Mouse (Mus musculus) limb, embryonic 11.5 days (tissue): Measurements from ENCODE around the gene Rybp. TPM values are rescaled to one million over a fixed set of nuclear protein-coding genes. Genes with fewer than 3 reads are reported as not detected.

Experiments
- ATAC-seq: fragments of 200-750 bp; cut with Nextera tagmentation; 2 replicates; pipeline ENCODE4 v1.8.0; 2017; ENCODE audit warnings: low read depth; ENCODE audit not compliant: insufficient number of reproducible peaks, low FRiP score, low TSS enrichment
- DNase-seq: peaks from one replicate; pipeline ENCODE4 v3.0.0-alpha.2; 2015; ENCODE audit warnings: low spot score
- H3K27ac ChIP-seq: fragments of 300-500 bp; sonication (generic); replicated peaks from 2 replicates; pipeline ENCODE4 v1.5.1; 2014; ENCODE audit warnings: low read depth, mild to moderate bottlenecking, low read length
- H3K27me3 ChIP-seq: fragments of 300-500 bp; sonication (generic); 2 replicates; pipeline ENCODE4 v1.6.1; 2014; ENCODE audit warnings: mild to moderate bottlenecking, low read length, mixed read lengths; ENCODE audit not compliant: control insufficient read depth, insufficient read depth
- H3K36me3 ChIP-seq: fragments of 300-500 bp; sonication (generic); 2 replicates; pipeline ENCODE4 v1.6.1; 2014; ENCODE audit warnings: mild to moderate bottlenecking, low read length, moderate library complexity, mixed read lengths; ENCODE audit not compliant: control insufficient read depth, insufficient read depth
- H3K4me1 ChIP-seq: fragments of 300-500 bp; sonication (generic); 2 replicates; pipeline ENCODE4 v1.6.1; 2014; ENCODE audit warnings: low read length, mixed read lengths; ENCODE audit not compliant: control insufficient read depth, insufficient read depth
- H3K4me2 ChIP-seq: fragments of 300-500 bp; sonication (generic); 2 replicates; pipeline ENCODE4 v1.6.1; 2014; ENCODE audit warnings: low read depth, mild to moderate bottlenecking, moderate library complexity; ENCODE audit not compliant: severe bottlenecking
- H3K4me3 ChIP-seq: fragments of 300-500 bp; sonication (generic); 2 replicates; pipeline ENCODE4 v1.5.1; 2014; ENCODE audit warnings: low read depth, low read length
- H3K9ac ChIP-seq: fragments of 300-500 bp; sonication (generic); 2 replicates; pipeline ENCODE4 v1.6.1; 2014; ENCODE audit warnings: mild to moderate bottlenecking, low read length
- H3K9me3 ChIP-seq: fragments of 300-500 bp; sonication (generic); 2 replicates; pipeline ENCODE4 v1.6.1; 2016; ENCODE audit warnings: low read length; ENCODE audit not compliant: control insufficient read depth
- WGBS: fragments of 180-500 bp; shearing (Covaris S2); extraction: QIAGEN DNeasy Blood & Tissue Kit; methylation state at CpG from one replicate; pipeline ENCODE4 v1.1.7; 2014; 5-methylcytosine and 5-hydroxymethylcytosine counted together
- polyA plus RNA-seq: library from polyadenylated mRNA; unstranded; fragments of >200 nt; fragmentation: Nextera tagmentation; extraction: Ambion mirVana; gene quantifications from 2 replicates; pipeline ENCODE4 v1.2.1, GENCODE M21; 2014

The Rybp gene
- polyA plus RNA-seq, 1 experiment from 2014 or later = 16.0 TPM

DNA sequence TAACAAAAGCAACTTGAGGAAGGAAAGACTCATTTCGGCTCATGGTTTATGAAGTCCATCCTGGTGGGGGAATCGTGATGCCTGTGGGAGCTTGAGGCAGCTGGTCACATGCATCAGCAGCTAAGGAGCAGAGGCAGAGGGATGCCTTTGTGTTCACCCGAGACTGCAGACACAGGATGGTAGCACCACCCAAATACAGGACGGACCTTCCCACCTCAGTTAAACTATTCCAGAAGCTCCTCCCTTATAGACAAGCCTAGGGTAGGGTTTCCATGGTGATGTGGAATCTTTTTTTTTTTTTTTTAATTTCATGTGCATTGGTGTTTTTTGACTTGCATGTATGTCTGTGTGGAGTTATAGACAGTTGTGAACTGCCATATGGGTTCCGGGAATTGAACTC lies 64.4 kb downstream of the Rybp start:
- no peaks in the 10 kb centered on the region for H3K36me3 ChIP-seq
- no peaks in the 10 kb centered on the region for H3K27me3 ChIP-seq
- H3K9ac ChIP-seq = no peak overlapping the region
- ATAC-seq (no peak), DNase-seq (no peak)
- peaks cover 35% of the 10 kb centered on the region for H3K4me1 ChIP-seq
- H3K4me3 ChIP-seq = no peak overlapping the region
- no peaks in the 10 kb centered on the region for H3K9me3 ChIP-seq
- H3K4me2 ChIP-seq = no peak overlapping the region
- 92% methylated on average over 5 of the region's 5 CpGs for WGBS
- H3K27ac ChIP-seq = no peak overlapping the region

DNA sequence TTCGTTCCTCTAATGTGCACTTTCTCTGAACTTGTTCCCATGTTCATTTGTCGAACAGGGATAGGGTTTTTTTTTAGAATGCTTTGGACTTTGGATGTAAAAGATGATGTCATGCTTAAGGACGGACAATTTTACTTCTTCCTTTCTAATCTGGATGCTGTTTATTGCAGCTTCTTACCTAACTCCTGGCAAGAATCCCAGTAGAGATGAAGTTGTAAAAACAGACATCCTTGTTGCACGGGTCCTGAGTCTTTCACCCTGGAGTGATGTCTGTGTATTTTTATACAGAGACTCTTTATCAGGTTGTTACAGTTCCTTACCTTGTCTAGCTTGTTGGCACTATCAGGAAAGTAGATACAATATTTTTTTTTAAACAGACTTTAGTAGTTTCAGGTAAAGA lies 65.5 kb downstream of the Rybp start:
- Histone ChIP-seq H3K9ac (no peak overlapping the region), H3K27me3 (no peaks in the 10 kb centered on the region), H3K9me3 (no peaks in the 10 kb centered on the region), H3K4me2 (no peak overlapping the region), H3K27ac (no peak overlapping the region), H3K4me3 (no peak overlapping the region), H3K4me1 (peaks cover 35% of the 10 kb centered on the region), H3K36me3 (no peaks in the 10 kb centered on the region)
- DNase-seq (no peak), ATAC-seq (no peak)
- WGBS = 62% methylated on average over 4 of the region's 4 CpGs

DNA sequence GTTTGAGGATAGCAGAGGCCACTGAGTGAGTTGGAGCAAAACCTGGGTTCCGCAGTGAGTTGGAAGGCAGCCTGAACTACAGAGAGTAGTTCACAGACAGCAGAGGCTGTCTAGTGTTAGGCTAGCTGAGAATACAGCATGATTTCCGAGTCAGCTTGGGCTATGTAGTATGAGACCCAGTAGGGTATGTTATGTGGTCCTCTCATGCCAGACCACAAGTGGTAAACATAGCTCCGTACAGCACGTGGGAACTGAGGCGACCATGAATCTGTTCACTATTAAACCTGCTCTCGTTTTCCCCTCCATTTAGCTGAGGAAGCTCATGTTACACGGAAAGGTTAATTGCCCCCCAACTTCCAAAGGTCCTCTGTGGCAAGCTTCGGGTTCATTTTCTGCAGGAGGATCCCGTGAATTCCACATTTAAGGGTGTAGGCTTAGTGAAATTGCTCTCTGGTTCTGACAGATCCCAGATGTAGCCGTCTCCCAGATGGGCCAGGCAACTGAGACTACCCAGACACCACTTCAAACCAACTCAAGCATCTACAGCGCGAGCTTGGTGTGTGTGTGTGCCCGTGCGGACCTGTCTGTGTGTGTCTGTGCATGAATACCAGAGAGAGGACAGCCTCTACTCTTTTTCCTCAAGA lies 66.2 kb downstream of the Rybp start:
- WGBS = 22% methylated on average over 14 of the region's 14 CpGs
- no peaks in the 10 kb centered on the region for H3K9me3 ChIP-seq
- H3K36me3 ChIP-seq = no peaks in the 10 kb centered on the region
- DNase-seq (peak; percentile 70), ATAC-seq (peak; percentile 64)
- no peak overlapping the region for H3K4me2 ChIP-seq
- H3K4me3 ChIP-seq = no peak overlapping the region
- H3K27ac ChIP-seq = no peak overlapping the region
- H3K4me1 ChIP-seq = peaks cover 36% of the 10 kb centered on the region
- H3K27me3 ChIP-seq = no peaks in the 10 kb centered on the region
- no peak overlapping the region for H3K9ac ChIP-seq

DNA sequence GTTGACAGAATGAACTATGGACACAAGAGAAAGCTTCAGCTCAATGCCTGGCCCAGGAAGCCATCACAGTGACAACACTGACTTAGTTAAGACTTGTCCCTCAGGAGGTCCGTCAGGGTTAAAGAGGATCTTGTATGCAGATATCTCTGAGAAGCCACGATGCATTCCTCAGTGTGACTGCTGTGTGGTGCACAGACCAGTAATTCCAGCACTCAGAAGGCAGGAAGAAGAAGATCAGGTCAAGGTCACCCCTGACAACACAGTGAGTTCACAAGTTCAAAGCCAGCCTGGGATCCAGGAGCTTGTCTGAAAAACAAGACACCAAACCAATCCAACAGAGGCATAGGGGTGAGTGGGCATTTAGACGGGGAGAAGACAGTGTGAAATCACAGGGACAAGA lies 67.3 kb downstream of the Rybp start:
- no peak for ATAC-seq
- Histone ChIP-seq H3K27me3 (no peaks in the 10 kb centered on the region), H3K27ac (no peak overlapping the region), H3K4me2 (no peak overlapping the region), H3K36me3 (no peaks in the 10 kb centered on the region), H3K4me3 (no peak overlapping the region), H3K4me1 (peaks cover 47% of the 10 kb centered on the region), H3K9ac (no peak overlapping the region), H3K9me3 (no peaks in the 10 kb centered on the region)
- no peak for DNase-seq
- WGBS = 75% methylated on average over 3 of the region's 3 CpGs

DNA sequence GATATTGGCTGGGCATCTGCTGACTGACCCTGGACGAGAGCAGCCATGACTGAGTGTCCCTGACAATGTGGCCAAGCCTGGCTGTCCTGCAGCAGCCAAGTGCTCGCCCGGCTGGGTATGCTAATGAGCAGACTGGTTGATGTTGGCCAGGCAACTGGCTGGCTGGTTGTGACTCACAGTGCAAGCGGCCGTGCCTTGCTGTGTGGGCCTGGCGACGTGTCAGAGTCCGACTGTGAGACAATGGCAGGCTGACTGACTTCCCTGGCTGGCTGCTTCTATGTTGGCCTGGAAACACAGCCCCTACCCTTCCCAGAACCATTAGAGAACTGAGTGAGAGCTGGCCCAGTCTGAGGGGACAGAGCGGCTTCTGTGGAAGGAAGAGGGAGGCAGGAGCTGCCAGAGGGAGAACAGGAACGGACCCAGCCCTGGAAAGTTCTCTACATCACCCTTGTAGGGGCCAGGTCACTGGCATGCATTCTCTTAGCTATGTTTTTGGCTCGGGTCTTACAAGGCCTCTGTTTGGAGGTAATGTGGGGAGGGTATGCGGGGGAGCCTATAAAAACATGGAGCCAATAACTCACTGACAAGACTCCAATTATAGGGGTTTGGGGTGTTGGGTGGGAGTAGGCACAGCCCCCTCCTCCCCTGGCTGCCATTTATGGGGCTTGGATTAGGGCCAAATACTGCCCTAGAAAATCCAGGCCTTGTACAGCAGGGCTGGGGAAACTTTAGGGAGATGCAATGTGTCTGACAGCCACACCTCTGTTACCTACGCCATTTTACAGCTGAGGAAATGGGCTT lies 68.5 kb downstream of the Rybp start:
- H3K27me3 ChIP-seq = no peaks in the 10 kb centered on the region
- H3K9me3 ChIP-seq = no peaks in the 10 kb centered on the region
- DNase-seq (peak; percentile 67), ATAC-seq (peak; percentile 52)
- peaks cover 59% of the 10 kb centered on the region for H3K4me1 ChIP-seq
- H3K36me3 ChIP-seq = no peaks in the 10 kb centered on the region
- 23% methylated on average over 13 of the region's 13 CpGs for WGBS
- H3K9ac ChIP-seq = peak overlapping the region; percentile 34
- no peak overlapping the region for H3K4me3 ChIP-seq
- peak overlapping the region; percentile 78 for H3K27ac ChIP-seq
- peak overlapping the region; percentile 23; the same call in 1 of the 2 replicates for H3K4me2 ChIP-seq

DNA sequence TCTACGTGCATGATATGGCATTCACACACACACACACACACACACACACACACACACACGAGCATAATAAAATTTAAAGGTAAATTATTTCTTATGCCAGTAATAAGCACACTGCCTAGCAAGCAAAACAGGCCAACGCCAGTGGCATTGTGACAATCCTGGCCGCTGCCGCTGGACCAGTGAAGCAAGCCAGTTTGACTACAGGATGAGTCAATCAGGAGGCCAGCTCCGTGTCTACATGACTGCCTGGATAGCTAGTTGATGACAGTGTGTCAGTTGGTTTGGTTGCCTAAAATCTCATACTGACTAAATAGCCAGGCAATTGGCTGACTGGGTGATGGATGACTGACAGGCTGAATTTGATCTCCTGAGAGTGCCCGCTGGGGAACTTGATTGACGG lies 69.8 kb downstream of the Rybp start:
- no peak overlapping the region for H3K27ac ChIP-seq
- ATAC-seq = no peak
- H3K36me3 ChIP-seq = no peaks in the 10 kb centered on the region
- H3K4me3 ChIP-seq = no peak overlapping the region
- H3K9ac ChIP-seq = no peak overlapping the region
- no peaks in the 10 kb centered on the region for H3K9me3 ChIP-seq
- no peaks in the 10 kb centered on the region for H3K27me3 ChIP-seq
- no peak for DNase-seq
- WGBS = 87% methylated on average over 8 of the region's 8 CpGs
- H3K4me1 ChIP-seq = peaks cover 71% of the 10 kb centered on the region
- H3K4me2 ChIP-seq = no peak overlapping the region

DNA sequence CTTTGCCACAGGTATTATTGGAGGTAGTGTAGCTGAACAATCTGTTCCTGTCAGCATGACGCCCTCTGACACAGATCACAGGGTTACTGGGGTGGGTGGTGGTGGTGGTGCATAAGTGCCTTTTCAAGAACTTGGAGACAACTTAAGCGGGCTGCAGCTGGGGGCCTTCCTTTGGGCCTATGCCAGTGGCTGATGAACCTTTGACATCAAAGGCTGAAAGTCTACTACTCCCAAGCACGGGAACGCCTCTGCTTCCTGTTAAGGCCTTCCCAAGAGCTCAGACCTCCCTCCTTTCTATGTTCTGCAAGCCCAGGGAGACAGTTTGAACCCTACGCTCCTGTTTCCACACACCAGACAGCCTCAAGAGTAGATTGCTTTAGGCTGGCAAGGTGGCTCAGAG lies 70.3 kb downstream of the Rybp start:
- no peak for DNase-seq
- Histone ChIP-seq H3K27ac (no peak overlapping the region), H3K9me3 (no peaks in the 10 kb centered on the region), H3K4me3 (no peak overlapping the region), H3K4me1 (peaks cover 72% of the 10 kb centered on the region), H3K27me3 (no peaks in the 10 kb centered on the region), H3K9ac (no peak overlapping the region), H3K36me3 (no peaks in the 10 kb centered on the region), H3K4me2 (no peak overlapping the region)
- 56% methylated on average over 5 of the region's 5 CpGs for whole genome bisulfite sequencing
- ATAC-seq = no peak

DNA sequence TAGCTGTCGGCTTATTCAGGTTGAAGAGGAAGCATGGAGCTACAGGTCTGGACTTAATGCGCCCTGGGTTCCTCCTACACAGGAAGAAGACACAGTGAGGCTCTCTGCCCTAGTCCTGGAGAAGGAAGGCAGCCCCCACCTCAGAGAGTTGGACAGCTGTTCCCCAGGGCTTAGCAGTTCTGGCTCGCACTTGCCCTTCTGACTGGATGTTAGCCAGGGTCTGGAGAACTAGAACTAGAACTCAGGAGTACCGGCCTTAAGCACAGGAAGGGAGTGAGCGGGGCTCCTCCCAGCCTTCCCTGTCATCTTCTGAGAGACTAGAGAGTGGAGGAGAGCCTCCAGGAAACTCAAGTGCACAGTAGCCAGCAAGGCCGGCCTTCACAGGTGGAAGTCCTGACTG lies 71.5 kb downstream of the Rybp start:
- ATAC-seq = no peak
- peaks cover 64% of the 10 kb centered on the region for H3K4me1 ChIP-seq
- H3K4me2 ChIP-seq = no peak overlapping the region
- H3K9ac ChIP-seq = no peak overlapping the region
- 35% methylated on average over 6 of the region's 6 CpGs for WGBS
- H3K36me3 ChIP-seq = no peaks in the 10 kb centered on the region
- no peak overlapping the region for H3K4me3 ChIP-seq
- no peaks in the 10 kb centered on the region for H3K9me3 ChIP-seq
- H3K27me3 ChIP-seq = no peaks in the 10 kb centered on the region
- no peak for DNase-seq
- H3K27ac ChIP-seq = no peak overlapping the region
